Mouse (Mus musculus): ENCODE data around the gene Ensa. TPM values are rescaled to one million over a fixed set of nuclear protein-coding genes. Genes with fewer than 3 reads are reported as not detected.
"Not testable (repeated sequence)": the region's sequence is repeated elsewhere in the genome, so short reads cannot be mapped to it uniquely, and the experiment has no call there.

The Ensa gene
- polyA plus RNA-seq, 1 experiment from 2014 or later, result 108 TPM

DNA sequence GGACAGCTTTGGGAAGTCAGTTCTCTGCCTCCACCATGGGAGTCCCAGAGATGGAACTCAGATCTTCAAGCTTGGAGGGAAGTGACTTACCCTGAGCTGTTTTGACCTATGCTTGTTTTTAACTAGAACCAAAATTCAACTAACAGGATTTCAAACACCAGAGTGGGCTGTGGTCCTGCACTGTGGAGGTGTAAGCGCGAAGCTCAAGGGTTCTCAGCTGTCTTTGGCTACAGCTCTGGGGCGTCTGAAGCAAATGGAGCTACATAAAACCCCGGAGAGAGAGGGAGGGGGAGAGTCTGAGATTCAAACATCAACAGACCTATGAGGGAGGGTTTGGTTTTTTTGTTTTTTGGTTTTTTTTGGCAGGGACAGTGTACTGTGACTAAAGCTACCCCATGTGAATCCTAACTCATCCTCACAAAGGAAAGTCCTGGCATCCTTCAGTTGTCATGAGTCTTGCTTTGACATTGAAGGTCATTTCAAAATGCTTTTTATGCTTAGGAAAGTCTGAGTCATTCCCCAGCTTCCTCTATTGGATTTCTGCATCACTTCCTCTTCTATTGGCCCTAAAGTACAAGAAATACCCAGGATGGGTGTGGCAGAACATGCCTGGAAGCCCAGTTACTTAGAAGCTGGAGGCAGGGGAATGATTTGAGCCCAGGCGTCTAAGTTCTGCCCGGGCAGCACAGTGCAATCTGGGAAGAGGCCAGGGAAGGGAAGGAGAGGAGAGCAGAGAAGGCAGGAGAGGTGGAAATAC lies 25.7 kb downstream of the Ensa start:
- Histone ChIP-seq H3K4me1 (replicated peaks) (peaks cover 6% of the 10 kb centered on the region; the same call in 1 of the 2 replicates), H3K36me3 (no peaks in the 10 kb centered on the region), H3K9me3 (no peaks in the 10 kb centered on the region), H3K9ac (no peak overlapping the region), H3K4me3 (no peak overlapping the region), H3K4me2 (no peak overlapping the region), H3K27me3 (no peaks in the 10 kb centered on the region), H3K27ac (no peak overlapping the region)
- WGBS, result 78% methylated on average over 6 of the region's 6 CpGs
- ATAC-seq (ENCODE audit: low FRiP score), result no peak

DNA sequence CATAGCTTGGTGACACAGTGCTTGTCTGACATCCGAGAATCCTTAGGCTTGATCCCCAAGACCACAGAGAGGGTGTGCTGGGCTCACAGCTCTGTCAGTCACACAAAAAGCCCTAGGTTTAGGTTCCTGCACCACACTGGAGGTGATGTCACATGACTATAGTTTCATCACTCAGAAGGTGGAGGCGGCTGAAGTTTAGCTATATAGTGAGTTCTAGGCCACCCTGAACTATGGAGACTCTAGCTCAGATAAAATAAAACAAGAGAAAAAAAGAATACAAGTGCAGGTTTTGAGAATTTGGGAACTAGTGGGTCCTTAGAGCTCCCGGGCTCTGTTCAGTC lies 26.2 kb downstream of the Ensa start:
- Histone ChIP-seq H3K36me3 (no peaks in the 10 kb centered on the region), H3K4me2 (no peak overlapping the region), H3K9me3 (no peaks in the 10 kb centered on the region), H3K27me3 (no peaks in the 10 kb centered on the region), H3K4me3 (no peak overlapping the region), H3K9ac (no peak overlapping the region), H3K27ac (no peak overlapping the region), H3K4me1 (replicated peaks) (peaks cover 6% of the 10 kb centered on the region; the same call in 1 of the 2 replicates)
- 91% methylated on average over 3 of the region's 3 CpGs for WGBS
- no peak for ATAC-seq (ENCODE audit: low FRiP score)

DNA sequence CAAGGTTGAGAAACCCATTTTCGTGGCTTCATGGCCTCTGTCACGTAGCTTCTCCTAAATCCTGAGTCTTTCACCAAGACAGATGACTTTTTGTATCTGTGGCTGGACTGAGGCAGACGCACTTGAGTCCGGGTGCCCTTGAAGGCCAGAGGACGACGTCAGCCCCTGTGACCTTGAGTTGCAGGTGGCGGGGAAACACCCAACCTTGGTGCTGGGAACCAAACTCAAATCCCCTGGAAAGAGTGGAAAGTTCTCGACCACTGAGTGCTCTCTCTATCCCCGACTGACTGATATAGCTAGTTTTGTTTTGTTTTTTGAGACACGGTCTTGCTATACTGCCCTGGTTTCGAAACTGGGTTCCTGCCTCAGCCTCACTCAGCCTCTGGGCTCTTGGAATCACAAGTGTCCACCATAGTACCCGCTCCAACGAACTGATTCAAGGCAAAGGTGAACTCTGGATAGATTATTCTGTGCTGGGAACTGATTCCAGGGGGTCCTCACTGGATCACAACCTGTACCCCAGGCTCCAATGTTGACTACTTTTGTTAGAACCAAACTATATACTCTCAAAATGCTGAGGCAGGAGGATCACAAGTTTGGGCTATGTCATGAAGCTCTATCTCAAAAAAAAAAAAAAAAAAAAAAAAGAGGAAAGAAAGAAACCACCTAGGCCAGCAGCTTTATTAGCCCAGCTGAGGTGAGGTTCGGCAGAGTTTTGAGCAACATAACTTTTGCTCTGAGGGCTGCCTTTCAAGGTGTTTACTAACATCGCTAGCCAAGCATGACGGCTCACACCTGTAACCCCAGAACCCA lies 26.8 kb downstream of the Ensa start:
- ATAC-seq (ENCODE audit: low FRiP score), result no peak
- Histone ChIP-seq H3K27ac (no peak overlapping the region), H3K4me3 (no peak overlapping the region), H3K27me3 (no peaks in the 10 kb centered on the region), H3K4me1 (replicated peaks) (peaks cover 6% of the 10 kb centered on the region; the same call in 1 of the 2 replicates), H3K9me3 (no peaks in the 10 kb centered on the region), H3K4me2 (no peak overlapping the region), H3K36me3 (no peaks in the 10 kb centered on the region), H3K9ac (no peak overlapping the region)
- 90% methylated on average over 16 of the region's 16 CpGs for WGBS

DNA sequence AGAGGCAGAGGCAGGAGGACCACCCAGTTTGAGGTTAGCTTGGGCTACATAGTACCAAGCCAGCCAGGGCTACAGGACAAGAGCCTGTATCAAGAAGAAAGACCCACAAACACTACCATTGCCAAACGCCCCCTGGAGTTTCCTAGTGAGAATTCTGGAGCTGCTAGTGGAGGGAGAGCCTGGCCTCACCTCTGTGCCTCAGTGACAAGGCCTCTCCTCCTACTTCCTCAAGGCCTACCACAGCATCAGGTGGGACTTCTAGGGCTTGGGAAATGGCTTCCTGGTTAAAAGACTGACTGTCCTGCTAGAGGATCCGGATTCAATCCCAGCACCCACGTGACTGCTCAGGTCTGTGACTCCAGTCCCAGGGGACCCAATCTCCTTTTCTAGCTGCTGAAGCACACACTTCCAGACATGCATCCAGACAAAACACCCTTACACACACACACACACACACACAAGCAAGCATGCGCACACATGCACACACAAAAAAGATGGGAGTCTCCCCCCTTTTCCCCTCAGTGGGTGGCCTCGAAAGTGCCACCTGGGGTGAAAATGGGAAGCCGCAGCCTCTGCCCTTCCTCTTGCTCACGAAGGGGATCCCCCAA lies 27.5 kb downstream of the Ensa start:
- no peak overlapping the region for H3K9ac ChIP-seq
- no peaks in the 10 kb centered on the region for H3K9me3 ChIP-seq
- H3K27me3 ChIP-seq, result no peaks in the 10 kb centered on the region
- 0 out of 2 replicates have a peak, but pooled peaks have one; percentile 29 for ATAC-seq (ENCODE audit: low FRiP score)
- WGBS, result 56% methylated on average over 7 of the region's 7 CpGs
- H3K4me3 ChIP-seq, result no peak overlapping the region
- H3K4me1 ChIP-seq (replicated peaks), result peaks cover 6% of the 10 kb centered on the region; the same call in 1 of the 2 replicates
- H3K27ac ChIP-seq, result no peak overlapping the region
- no peaks in the 10 kb centered on the region for H3K36me3 ChIP-seq
- H3K4me2 ChIP-seq, result no peak overlapping the region

DNA sequence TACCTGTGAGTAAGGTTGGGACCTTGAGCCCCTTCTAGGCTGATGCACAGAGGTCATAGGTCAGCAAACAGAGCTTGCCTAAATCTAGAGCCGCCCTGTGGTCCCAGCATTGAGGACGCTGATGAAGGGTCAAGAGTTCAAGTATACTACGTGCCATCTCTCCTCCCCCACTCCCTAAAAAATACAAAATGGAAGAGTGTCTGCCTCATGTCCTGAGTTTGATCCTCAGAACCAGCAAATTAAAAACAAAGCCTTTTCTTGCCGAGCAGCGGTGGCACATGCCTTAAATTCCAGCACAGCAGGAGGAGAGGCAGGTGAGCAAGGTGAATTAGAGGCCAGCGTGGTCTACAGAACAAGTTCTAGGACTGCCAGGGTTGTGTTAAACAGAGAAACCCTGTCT lies 28.1 kb downstream of the Ensa start:
- no peak overlapping the region for H3K4me3 ChIP-seq
- H3K27me3 ChIP-seq, result no peaks in the 10 kb centered on the region
- no peaks in the 10 kb centered on the region for H3K9me3 ChIP-seq
- H3K27ac ChIP-seq, result no peak overlapping the region
- WGBS, result 19% methylated on average over 6 of the region's 6 CpGs
- no peak for ATAC-seq (ENCODE audit: low FRiP score)
- H3K4me2 ChIP-seq, result no peak overlapping the region
- no peaks in the 10 kb centered on the region for H3K36me3 ChIP-seq
- H3K9ac ChIP-seq, result no peak overlapping the region
- peaks cover 10% of the 10 kb centered on the region for H3K4me1 ChIP-seq (replicated peaks)

DNA sequence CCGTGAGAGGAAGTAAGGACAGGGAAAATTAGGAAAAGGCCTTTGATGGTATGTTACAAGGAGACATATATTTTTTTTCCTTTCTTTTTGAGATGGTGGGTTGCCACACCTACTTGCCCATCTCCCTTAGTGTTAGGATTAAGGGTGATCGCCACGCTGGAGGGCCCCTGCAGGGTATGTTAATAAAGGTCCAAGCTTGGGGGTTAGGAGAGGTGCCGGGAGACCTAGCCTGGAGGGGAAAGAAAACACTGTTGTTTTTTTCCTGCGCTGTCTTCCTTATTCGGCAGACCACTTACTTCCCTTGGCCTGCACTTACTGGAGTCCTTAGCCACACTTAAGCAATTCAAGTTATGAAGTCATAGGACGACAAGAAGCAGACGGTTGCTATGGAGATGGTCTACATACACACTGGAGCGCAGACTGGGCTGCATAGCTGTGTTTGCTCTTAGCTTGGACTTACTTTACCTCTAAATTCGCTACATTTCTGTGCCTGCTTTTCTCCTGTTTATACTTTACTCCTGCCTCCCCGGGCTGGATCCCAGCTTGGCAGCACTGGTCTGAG lies 28.8 kb downstream of the Ensa start:
- H3K27ac ChIP-seq, result no peak overlapping the region
- H3K4me3 ChIP-seq, result no peak overlapping the region
- H3K27me3 ChIP-seq, result no peaks in the 10 kb centered on the region
- peaks cover 14% of the 10 kb centered on the region for H3K4me1 ChIP-seq (replicated peaks)
- H3K4me2 ChIP-seq, result no peak overlapping the region; the same call in 1 of the 2 replicates
- ATAC-seq (ENCODE audit: low FRiP score), result no peak
- no peaks in the 10 kb centered on the region for H3K9me3 ChIP-seq
- H3K9ac ChIP-seq, result peak overlapping the region; percentile 13; the same call in 1 of the 2 replicates
- WGBS, result 30% methylated on average over 11 of the region's 11 CpGs
- no peaks in the 10 kb centered on the region for H3K36me3 ChIP-seq

DNA sequence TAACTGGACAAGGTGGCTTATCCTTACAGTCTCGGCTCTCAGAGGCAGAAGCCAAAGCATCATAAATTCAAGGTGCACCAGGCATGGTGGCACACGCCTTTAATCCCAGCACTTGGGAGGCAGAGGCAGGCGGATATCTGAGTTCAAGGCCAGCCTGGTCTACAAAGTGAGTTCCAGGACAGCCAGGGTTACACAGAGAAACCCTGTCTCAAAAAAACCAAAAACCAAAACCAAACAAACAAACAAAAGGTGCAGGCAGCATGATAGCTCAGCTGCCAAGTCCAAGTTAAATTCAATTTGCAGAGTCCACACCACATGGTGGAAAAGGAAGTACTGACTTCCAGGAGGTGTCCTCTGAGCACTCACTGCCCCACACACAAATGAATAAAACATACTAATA lies 29.6 kb downstream of the Ensa start:
- ATAC-seq (ENCODE audit: low FRiP score); H3K4me3 ChIP-seq; H3K9ac ChIP-seq; H3K27ac ChIP-seq; H3K27me3 ChIP-seq; H3K4me2 ChIP-seq; H3K36me3 ChIP-seq; H3K9me3 ChIP-seq: not testable (repeated sequence)
- peaks cover 14% of the 10 kb centered on the region for H3K4me1 ChIP-seq (replicated peaks)
- WGBS, result 94% methylated on average over 3 of the region's 3 CpGs

DNA sequence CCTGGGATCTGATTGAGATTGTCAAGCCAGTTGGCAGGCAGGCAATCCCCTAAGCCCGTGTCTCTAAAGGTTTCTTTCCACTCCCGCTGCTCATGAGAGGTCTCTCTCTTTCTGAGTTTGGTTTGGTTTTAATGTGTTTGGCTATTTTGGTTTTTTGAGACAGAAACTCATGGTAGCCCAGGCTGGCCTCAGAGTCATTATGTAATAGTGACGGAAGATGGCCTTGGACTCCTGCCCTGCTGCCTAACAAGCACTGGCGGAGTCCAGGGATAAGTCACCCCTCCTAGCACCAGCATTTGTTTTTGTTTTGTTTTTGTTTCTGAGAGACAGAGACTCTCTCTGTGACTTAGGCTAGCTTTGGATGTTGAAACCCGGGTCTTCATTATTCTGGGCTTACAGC lies 30.6 kb downstream of the Ensa start:
- no peak overlapping the region for H3K4me3 ChIP-seq
- ATAC-seq (ENCODE audit: low FRiP score), result no peak
- no peaks in the 10 kb centered on the region for H3K27me3 ChIP-seq
- H3K27ac ChIP-seq, result no peak overlapping the region
- H3K4me2 ChIP-seq, result no peak overlapping the region
- no peaks in the 10 kb centered on the region for H3K9me3 ChIP-seq
- peaks cover 16% of the 10 kb centered on the region for H3K4me1 ChIP-seq (replicated peaks)
- WGBS, result 85% methylated on average over 5 of the region's 5 CpGs
- no peak overlapping the region for H3K9ac ChIP-seq
- no peaks in the 10 kb centered on the region for H3K36me3 ChIP-seq

DNA sequence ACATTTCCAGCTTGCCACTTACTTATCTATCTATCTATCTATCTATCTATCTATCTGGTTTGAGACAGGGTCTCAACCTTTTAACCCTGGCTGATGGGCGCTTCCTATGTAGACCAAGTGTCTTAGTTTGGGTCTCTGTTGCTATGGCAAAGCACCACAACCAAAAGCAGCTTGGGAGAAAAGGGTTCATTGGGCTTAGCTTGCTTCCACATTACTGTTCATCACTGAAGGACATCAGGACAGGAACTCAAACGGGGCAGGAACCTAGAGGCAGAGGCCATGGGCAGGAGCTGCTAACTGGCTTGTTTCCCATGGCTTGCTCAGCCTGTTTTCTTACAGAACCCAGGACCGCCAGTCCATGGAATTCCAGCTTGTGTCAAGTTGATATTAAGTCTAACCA lies 32.3 kb downstream of the Ensa start:
- Histone ChIP-seq H3K9ac (no peak overlapping the region), H3K4me1 (replicated peaks) (peaks cover 30% of the 10 kb centered on the region), H3K4me2 (no peak overlapping the region), H3K4me3 (no peak overlapping the region), H3K27ac (no peak overlapping the region), H3K36me3 (peaks cover 12% of the 10 kb centered on the region), H3K27me3 (no peaks in the 10 kb centered on the region), H3K9me3 (no peaks in the 10 kb centered on the region)
- no peak for ATAC-seq (ENCODE audit: low FRiP score)
- 93% methylated on average over 3 of the region's 3 CpGs for WGBS

DNA sequence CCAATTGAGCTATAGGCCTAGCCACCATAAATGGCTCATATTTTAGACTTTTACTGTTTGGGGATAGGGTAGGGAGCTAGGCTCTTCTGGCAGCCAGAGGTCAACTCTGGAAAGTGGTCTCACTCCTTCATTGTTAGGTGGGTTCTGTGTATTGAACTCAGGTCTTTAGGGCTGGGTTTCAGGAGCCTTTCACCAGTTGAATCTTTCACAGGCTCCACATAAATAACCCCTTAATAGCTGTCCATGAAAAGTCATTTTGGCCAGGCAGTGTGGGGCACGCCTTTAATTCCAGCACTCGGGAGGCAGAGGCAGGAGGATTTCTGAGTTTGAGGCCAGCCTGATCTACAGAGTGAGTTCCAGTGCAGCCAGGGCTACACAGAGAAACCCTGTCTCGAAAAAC lies 32.9 kb downstream of the Ensa start:
- H3K9ac ChIP-seq, result peak overlapping the region; percentile 100
- WGBS, result 93% methylated on average over 3 of the region's 3 CpGs

DNA sequence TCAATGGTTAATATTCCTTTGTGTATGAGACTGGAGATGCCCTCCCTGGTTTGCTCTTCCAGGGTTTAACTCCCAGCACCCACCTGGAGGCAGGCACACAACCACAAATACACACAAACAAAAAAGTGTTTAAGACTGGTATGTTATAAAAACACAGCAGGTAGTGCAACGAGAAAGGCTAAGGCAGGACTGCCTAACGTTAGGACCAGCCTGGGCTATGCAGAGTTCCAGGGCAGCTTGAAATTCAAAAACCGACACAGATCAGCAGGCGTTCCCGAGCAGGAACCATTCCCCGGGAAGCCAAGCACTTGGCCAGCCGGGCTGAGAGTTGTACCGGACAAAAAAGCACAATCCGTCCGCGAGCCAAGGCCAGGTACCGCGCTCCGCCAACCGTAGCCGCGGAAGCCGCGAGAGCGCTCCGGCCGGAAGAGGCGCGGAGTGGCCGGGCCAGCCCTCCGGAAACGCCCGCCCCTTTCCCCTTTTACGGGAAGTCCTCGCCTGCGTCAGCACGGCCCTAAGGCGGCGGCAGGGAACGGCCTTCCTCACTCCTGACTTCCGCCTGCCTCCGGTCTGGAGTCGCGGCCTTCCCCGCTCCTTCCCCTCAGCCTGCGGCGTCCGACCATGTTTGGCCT lies 33.6 kb downstream of the Ensa start, which contains the start of gene Mcl1:
Mcl1 (plus strand) TSS at position 553 of the 632 bp plus-strand sequence.
- H3K27me3 ChIP-seq, result no peaks in the 10 kb centered on the region
- peak within 1 kb of the TSS; percentile 99 for H3K27ac ChIP-seq
- peaks cover 41% of the 10 kb centered on the region for H3K4me1 ChIP-seq (replicated peaks)
- WGBS, result under 1% methylated on average over 43 of the region's 43 CpGs
- H3K4me2 ChIP-seq, result peak within 1 kb of the TSS; percentile 64
- peak within 1 kb of the TSS; percentile 99 for H3K4me3 ChIP-seq
- peak; percentile 97 for ATAC-seq (ENCODE audit: low FRiP score)
- peak within 1 kb of the TSS; percentile 100 for H3K9ac ChIP-seq
- H3K9me3 ChIP-seq, result no peaks in the 10 kb centered on the region
- peaks cover 23% of the 10 kb centered on the region for H3K36me3 ChIP-seq

More for the DNA sequence above, 32.9 kb downstream of the Ensa start:
- ATAC-seq (ENCODE audit: low FRiP score), result no peak
- Histone ChIP-seq H3K36me3 (peaks cover 17% of the 10 kb centered on the region), H3K27me3 (no peaks in the 10 kb centered on the region), H3K4me1 (replicated peaks) (peaks cover 37% of the 10 kb centered on the region), H3K27ac (peak overlapping the region; percentile 99), H3K9me3 (no peaks in the 10 kb centered on the region), H3K4me3 (peak overlapping the region; percentile 99), H3K4me2 (peak overlapping the region; percentile 64)
